Mouse (Mus musculus) adipocyte (in vitro differentiated cells): ENCODE data around the gene Chchd5.
A peak's percentile ranks its signal among the peaks of the same experiment; 100 is the strongest.

Experiments
- DNase-seq: peaks from one replicate; pipeline ENCODE4 v3.0.0-alpha.2; 2016; ENCODE audit warnings: low spot score

The Chchd5 gene

GRCm38 (mm10) chr2:129129412-129129929 is at the start of gene Chchd5:
Gene Chchd5, plus strand, starts transcription at chr2:129129700.
- DNase-seq = peak; percentile 99

- no peak for DNase-seq
These were observed 48.4 kb upstream of the Chchd5 start for GRCm38 (mm10) chr2:129081097-129081496.

- no peak for DNase-seq
These were observed 46.0 kb upstream of the Chchd5 start for GRCm38 (mm10) chr2:129083514-129083913.

GRCm38 (mm10) chr2:129084959-129085358 is 44.5 kb upstream of the Chchd5 start:
- DNase-seq = peak; percentile 57

GRCm38 (mm10) chr2:129087520-129087919 is 42.0 kb upstream of the Chchd5 start:
- DNase-seq = no peak

GRCm38 (mm10) chr2:129090370-129090769 is 39.1 kb upstream of the Chchd5 start:
- DNase-seq = no peak

- no peak for DNase-seq
These were observed 36.7 kb upstream of the Chchd5 start for GRCm38 (mm10) chr2:129092810-129093209.

GRCm38 (mm10) chr2:129093926-129094724 is 35.4 kb upstream of the Chchd5 start:
- no peak for DNase-seq

GRCm38 (mm10) chr2:129100784-129101310 is 28.7 kb upstream of the Chchd5 start, which contains the start of gene Polr1b:
Gene Polr1b, plus strand, starts transcription at chr2:129100995.
- peak; percentile 97 for DNase-seq

GRCm38 (mm10) chr2:129112924-129113323 is 16.6 kb upstream of the Chchd5 start:
- no peak for DNase-seq

GRCm38 (mm10) chr2:129115706-129116367 is 13.7 kb upstream of the Chchd5 start:
- DNase-seq = no peak

- no peak for DNase-seq
These were observed 13.1 kb upstream of the Chchd5 start for GRCm38 (mm10) chr2:129116368-129116739.

- no peak for DNase-seq
These were observed 11.4 kb upstream of the Chchd5 start for GRCm38 (mm10) chr2:129118061-129118460.

GRCm38 (mm10) chr2:129121986-129122385 is 7.5 kb upstream of the Chchd5 start:
- no peak for DNase-seq

- no peak for DNase-seq
These were observed 566 bp downstream of the Chchd5 start for GRCm38 (mm10) chr2:129129987-129130545.

- DNase-seq = no peak
These were observed 1.3 kb downstream of the Chchd5 start for GRCm38 (mm10) chr2:129130776-129131175.

- DNase-seq = no peak
These were observed 2.7 kb downstream of the Chchd5 start for GRCm38 (mm10) chr2:129132231-129132630.

GRCm38 (mm10) chr2:129133006-129133805 is 3.7 kb downstream of the Chchd5 start:
- DNase-seq = peak; percentile 27

- no peak for DNase-seq
These were observed 10.4 kb downstream of the Chchd5 start for GRCm38 (mm10) chr2:129139906-129140305.

- DNase-seq = no peak
These were observed 19.3 kb downstream of the Chchd5 start for GRCm38 (mm10) chr2:129148836-129149235.

- no peak for DNase-seq
These were observed 20.9 kb downstream of the Chchd5 start for GRCm38 (mm10) chr2:129150386-129150785.

- no peak for DNase-seq
These were observed 21.6 kb downstream of the Chchd5 start for GRCm38 (mm10) chr2:129151111-129151510.
